Mouse (Mus musculus): ENCODE data around the gene 1700007K13Rik. TPM values are rescaled to one million over a fixed set of nuclear protein-coding genes. Genes with fewer than 3 reads are reported as not detected.
"Not testable (repeated sequence)": the region's sequence is repeated elsewhere in the genome, so short reads cannot be mapped to it uniquely, and the experiment has no call there.

The 1700007K13Rik gene
- under 1 TPM in 1 of 4 experiments, not detected in 3; 0.43 TPM for total RNA-seq (2022)

DNA sequence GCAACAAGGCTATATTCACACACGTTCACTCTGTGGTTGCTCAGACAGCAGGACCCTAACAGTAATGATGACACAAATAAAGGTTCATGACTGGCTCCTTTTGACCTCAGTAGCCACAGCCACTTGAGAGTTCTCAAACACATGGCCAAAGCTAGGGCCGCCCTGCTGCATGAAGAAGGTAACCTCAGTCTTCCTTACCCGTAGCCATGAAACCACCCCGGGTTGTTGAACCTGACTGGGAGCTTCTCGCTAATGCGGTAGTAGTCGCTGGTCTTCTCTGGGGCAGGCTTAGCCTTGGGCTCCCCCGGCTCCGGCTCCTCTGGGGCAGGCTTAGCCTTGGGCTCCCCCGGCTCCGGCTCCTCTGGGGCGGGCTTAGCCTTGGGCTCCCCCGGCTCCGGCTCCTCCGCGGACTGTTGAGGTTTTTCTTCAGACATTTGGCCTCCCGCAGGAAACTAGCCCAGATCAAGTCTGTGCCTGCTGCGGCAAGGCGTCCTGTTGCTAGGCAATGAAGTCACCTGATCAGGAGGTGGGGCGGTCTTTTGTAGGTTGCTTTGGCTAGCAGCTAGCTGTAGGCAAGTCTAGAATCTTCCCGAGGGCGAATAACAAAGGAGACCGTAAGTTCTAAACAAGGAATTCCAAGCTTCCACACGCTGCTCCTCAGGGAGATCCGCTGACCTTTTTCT, at the start of gene 1700007K13Rik:
TSS of gene 1700007K13Rik (minus strand) at position 497 of the 683 bp plus-strand sequence.
- peak; percentile 59 for DNase-seq (ENCODE audit: low spot score)

DNA sequence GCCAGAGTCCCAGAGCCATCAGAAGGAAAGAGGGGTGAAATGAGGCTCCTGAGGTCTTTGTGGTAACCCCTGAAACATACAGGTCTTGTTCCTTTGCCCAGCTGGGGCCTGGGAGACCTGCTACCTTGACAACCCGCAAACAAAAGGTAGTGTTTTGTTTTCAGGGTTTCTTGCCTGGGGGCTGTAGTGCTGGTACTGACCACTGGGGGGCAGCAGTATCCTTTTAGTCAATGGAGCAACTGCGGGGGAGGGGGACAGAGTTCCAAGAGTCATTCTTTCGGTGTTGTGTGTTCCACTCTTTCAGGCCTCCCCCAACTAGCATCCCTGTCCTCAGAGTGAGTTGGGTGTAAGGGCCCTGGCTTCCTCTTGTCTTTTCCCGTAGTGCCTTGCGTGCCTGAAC, 48.4 kb upstream of the 1700007K13Rik start:
- peak; percentile 80 for DNase-seq (ENCODE audit: low spot score)

DNA sequence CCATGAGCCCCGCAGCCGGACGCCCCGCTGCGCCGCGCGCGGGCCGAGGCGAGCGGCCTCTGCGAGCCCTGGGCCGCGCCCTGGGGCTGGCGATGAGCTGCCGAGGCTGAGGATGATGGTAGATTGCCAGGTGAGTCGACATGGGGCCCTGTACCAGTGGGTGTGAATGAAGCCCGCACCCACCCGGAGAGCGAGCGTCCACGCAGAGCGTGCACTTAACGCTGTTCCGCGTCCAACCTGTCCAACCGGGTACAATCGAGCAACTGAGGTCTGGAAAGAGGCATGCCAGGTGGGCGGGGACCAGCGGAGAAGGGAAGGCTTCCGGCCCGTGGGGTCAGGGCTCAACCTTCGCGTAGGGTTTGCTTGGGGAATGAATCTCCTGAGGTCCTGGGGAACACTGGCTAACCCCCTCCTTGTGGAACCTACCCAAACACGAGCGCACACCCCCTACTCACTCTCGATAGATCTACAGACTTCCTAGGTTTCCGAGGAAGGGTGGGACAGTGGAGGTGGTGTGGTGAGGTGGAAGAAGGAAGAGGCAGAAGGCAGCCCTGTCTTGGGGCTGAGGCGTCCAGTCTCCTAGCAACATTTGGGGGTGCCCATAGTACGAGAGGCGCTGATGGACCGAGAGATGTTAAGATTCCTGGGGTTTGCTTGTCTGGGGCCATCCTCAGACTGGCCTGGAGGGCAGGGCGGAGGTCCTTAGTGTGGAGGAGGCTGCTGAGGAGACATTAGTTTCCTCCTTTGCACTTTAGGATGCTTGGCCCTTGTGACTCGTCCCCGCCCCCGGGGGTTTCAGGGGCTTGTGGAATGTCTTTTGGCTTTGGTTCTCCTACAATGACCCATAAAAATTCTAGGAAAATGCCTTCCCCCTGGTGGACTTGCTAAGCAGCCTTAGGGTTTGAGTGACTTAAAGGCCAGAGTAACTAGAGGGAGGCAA, 47.6 kb upstream of the 1700007K13Rik start:
- no peak for DNase-seq (ENCODE audit: low spot score)

DNA sequence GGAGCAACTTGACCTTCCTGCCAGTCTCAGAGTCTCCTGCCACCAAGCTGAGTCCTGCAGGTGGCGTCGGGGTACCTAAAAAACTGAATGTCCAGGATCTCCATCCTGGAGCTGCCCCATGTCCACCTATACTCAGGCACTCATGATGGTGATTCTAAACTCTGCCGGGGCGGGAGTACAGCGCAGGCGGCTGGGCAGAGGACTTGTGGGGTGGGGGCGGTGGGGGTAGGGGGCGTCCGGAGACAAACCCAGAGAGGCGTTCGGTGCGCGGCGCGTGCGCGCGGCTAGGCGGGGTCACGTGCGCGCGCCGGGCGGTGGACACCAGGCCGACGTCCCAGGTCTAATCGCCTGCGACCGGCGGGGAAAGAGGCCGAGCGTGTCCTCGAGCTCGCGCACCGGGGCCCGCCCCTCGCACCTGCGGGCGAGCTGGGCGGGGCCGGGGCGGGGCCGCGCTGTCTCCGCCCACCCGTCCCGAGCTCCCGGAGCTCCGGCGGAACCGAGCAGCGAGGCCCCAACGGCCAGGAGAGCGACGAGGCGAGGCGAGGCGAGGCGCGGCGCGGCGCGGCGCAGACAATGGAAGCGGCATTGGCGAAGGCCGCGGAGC, 46.8 kb upstream of the 1700007K13Rik start, which contains the start of gene Ralgds:
TSS of gene Ralgds (plus strand) at position 328 of the 604 bp plus-strand sequence.
- no peak for DNase-seq (ENCODE audit: low spot score)

DNA sequence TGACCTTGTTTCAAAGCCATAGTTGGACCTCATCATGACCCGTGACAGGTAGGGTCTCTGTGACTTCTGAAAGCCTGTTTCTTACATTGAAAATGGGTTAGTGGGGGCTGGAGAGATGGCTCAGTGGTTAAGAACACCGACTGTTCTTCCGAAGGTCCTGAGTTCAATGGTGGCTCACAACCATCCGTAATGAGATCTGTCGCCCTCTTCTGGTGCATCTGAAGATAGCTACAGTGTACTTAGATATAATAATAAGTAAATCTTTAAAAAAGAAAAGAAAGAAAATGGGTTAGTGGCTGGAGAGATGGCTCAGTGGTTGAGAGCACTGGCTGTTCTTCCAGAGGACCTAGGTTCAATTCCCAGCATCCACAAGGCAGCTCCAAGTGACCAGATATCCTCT, 45.5 kb upstream of the 1700007K13Rik start:
- DNase-seq (ENCODE audit: low spot score), result not testable (repeated sequence)

DNA sequence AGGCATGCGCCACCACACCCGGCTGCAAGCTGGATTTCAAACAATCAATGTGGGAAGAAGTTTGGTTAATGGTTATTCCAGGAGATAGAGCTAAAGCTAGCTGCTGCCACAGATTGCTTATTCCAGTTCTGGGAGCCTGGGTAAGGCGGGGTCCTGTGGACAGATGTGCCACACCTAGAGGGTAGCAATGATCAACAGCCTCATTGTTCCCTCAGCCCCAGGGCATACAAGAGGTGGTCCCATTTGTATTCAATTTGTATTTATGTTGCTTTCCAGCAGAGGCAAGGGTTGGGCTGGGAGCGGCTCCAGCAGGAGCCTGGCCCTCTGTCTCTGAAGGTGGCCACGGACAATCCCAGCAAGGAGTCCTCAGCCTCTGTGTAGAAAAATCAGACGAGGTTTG, 40.2 kb upstream of the 1700007K13Rik start:
- no peak for DNase-seq (ENCODE audit: low spot score)

DNA sequence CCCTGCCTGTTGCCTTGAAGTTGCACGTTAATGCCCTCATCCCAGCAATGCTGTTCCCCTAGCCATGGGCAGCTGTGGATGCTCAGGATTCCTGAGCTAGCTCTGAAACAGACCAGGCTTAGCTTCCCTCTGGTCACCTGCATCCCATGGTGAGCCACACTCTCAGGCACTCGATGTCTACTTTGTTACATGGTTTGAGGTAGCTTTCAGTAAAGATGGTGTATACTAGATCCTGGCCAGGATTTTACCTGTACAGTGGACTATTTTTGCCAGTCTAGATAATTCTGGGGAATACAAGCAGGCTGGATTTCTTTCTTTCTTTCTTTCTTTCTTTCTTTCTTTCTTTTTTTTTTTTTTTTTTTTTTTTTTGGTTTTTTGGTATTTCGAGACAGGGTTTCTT, 39.7 kb upstream of the 1700007K13Rik start, which contains the start of gene Gm10134:
TSS of gene Gm10134 (plus strand) at position 301 of the 400 bp plus-strand sequence.
- no peak for DNase-seq (ENCODE audit: low spot score)

DNA sequence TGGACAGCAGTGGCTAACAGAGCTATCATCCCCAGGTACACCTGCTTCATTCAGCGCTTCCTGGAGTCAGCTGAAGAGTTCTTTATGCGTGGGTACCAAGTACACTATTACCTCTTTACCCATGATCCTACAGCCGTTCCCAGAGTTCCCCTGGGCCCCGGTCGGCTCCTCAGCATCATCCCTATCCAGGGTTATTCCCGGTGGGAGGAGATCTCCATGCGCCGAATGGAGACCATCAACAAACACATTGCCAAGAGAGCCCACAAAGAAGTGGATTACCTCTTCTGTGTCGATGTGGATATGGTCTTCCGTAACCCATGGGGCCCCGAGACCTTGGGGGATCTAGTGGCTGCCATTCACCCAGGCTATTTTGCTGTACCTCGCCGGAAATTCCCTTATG, 38.5 kb upstream of the 1700007K13Rik start:
- no peak for DNase-seq (ENCODE audit: low spot score)

DNA sequence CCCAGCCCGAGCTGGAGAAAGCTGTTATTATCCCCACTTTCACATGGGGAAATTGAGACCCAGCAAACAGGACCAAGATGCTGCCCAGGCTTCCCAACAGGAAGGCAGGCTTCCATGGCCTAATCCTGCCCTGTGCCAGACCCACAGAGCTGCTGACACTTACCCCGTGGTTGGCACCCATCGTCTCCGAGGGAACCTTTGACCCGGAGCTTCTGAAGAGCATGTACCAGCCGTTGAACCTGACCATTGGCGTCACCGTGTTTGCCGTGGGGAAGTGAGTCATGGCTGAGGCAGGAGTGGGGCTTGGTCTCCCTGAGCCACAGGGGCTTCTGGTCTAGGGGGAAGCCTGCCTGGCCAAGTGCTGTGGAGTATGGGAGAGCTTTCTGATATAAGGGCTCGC, 36.9 kb upstream of the 1700007K13Rik start:
- DNase-seq (ENCODE audit: low spot score), result no peak

DNA sequence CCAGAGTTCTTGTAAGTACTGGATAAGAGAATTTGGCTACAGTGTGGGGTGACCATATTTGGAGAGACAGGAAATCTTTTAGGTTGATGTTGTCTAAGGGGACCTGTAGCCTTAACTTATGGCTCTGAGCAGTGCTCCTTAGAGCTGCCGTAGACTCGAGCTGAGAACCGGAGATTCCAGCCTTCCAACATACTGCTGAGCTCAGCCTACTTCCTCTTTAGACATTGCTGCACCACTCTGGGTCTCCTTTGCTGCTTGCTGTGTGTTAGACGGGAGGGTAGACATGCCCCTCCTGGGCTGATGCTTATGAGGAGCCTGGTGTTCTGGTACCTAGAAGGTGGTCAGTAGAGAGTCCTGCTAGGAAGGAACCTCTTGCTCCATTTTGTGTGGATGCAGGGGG, 32.3 kb upstream of the 1700007K13Rik start:
- DNase-seq (ENCODE audit: low spot score), result no peak

DNA sequence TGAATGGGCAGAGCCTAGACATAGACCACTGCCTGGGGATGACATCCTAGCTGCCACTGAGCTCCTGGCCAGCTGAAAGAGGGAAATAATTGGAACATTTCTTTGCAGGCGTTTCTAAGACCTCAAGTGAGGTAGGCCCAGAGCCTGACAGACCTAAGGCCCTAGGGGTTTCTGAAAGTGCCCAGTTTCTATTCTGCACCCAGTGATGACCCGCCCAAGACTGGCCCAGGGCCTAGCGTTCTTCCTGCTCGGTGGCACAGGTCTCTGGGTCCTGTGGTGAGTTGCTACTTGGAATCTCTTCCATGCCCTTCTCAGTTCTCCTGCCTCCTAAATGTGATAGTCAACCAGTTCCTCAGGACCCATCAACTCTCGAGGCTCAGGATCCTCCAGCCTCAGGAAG, 31.4 kb upstream of the 1700007K13Rik start:
- DNase-seq (ENCODE audit: low spot score), result no peak

DNA sequence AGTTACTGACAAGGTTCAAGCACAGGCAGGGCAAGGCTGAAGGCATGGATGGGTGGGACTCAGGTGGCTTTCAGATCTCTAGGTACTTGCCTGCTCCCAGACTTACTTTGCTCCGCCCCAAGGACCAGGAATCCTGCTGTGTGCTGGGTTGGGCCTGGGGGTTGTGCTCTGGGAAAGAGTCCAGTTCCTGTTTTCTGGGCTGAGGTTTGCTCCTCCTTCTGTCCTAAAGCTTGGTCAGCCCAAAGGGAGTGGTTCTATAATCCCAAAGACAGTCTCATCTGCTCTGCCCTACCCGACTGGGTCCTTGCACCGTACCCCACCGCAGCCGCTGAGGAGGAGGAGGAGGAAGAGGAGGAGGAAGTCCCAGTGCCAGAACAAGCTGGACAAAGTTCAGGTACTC, 30.5 kb upstream of the 1700007K13Rik start, which contains the start of gene Gbgt1:
TSS of gene Gbgt1 (plus strand) at position 221 of the 400 bp plus-strand sequence.
- DNase-seq (ENCODE audit: low spot score), result no peak

DNA sequence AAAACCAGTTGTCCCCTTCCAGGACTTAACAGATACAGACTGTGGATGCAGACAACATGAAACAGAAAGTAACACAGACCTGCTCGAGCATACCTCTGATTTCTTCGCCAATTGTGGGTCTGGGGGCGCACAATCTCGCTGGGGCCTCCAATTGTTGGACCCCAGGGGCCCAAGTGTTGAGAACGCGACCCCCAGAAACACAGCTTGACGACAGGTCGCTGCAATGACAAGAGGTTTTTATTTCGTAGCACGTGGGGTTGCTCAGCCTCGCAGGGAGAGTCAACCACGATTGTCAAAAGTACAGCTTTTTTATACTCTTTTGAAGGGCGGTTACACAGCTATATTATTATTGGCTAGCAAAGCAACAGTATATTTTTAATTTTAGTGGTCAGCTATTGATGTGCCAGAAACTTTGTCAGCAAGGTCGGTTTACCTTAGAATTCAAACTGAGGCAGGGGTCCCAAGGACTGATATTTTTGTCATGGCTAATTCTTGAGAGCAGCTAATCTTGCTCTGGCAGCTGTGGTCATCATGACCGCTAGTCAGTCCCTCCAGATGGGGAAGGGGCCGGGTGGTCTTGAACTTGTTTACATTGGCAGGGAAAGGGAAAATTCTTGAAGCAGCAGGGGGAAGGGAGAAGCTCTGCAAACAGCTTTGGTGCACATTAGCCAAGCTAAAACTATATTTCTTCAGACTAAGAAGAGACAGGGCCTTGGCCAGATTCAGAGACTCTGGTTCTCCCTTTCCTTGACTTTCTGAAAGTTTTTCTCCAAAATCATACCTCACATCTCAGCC, 29.9 kb upstream of the 1700007K13Rik start:
- DNase-seq (ENCODE audit: low spot score), result no peak

DNA sequence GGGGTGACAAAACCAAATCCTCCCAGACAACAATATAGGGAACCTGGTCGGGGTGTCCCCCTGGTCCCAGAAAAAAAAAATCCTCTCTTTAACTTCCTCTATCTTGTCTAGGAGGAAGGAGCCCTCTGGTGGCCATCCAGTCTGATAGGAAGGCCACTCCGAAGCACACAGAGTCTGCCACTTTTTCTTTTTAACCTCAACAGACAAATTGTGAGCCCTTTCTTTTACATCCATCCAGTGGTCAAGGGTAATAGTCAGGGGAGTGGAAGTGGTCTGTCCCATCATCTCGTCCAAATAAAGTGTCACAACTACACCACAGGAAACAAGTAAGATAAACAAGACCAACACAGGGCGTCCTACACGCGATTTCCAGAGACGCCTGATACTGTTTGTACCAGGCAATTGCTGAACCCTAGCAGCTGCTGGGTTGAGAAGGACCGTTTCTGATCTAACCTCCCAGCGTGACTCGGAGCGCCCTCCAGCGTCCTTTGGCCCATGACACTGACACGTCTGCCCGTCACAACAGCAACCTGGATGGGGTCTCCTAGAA, 29.1 kb upstream of the 1700007K13Rik start:
- no peak for DNase-seq (ENCODE audit: low spot score)

DNA sequence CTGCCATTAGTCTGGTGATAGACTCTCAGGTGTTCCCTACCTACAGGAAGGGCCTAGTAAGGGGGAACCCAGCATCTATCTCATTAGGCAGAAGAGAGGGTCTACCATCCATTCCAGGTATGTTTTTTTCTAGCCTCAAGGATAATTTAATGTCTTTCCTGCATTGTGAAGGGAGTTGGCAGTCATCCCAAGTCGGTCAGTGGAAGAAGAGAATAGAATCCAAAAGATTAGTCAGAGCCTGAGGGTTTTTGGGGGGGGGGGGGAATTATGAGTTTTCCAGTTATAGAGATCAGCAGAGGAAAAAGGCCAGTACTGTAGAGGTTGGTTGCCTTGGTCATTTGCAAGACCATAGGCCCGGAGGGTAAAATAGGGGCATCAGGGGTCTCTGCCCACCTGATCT, 28.4 kb upstream of the 1700007K13Rik start:
- DNase-seq (ENCODE audit: low spot score), result no peak

DNA sequence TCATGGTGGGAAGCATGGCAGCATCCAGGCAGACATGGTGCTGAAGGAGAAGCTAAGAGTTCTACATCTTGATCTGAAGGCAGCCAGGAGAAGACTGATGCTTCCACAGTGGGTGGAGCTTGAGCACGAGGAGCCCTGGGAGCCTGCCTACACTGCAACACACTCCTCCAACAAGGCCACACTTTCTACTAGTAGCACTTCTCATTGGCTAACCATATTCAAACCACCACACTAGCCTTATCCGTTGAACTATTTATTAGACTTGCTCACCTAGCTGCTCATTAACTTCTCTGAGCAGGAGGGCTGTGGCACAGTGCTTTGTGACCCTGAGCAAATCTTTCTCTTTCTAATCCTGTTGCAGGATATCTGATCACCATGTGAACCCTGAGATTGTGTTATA, 17.7 kb upstream of the 1700007K13Rik start:
- DNase-seq (ENCODE audit: low spot score), result no peak

DNA sequence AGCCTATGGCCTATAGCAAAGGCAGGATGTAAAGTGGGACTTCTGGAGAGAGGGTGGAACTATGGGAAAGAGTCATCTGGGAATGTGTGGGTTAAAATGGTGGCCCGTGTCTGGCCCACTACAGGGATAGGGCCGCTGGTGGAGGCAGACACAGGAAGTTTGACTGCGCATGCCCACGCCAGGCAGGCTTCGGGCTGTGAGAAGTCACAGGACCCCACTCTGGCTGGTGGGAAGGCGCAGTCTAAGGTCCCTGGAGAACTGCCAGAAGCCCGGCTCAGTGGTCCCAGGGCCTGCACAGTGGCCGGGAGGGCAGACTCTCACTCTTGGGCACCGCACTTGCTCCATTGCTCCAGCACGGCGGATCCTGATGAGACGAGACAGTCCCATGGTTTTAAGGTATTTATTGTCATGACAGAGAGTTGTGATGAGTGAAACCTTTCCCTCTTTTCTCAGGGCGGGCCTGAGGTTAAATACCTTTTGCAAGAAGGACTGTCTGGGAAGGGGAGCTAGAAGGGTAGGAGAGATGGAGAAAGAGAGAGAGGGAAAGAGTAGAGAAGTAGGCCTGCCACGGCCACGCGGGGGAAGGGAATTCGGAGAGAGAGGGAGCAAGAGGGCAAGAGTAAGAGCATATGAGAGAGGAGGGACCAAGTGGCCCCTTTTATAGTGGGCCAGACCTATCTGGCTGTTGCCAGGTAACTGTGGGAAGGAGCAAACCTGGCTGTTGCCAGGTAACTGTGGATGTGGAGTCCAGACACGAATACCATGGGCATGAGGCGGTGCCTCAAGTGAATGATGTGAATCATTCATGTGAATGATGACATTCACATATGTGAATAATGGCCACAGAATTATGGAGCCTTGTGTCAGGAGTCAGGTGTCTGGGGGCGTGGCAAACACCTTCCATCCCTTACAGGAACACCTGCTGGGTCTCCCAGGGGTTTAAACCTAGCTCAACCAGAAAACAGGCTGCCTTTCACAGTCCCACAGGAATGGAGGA, 13.4 kb upstream of the 1700007K13Rik start:
- no peak for DNase-seq (ENCODE audit: low spot score)

DNA sequence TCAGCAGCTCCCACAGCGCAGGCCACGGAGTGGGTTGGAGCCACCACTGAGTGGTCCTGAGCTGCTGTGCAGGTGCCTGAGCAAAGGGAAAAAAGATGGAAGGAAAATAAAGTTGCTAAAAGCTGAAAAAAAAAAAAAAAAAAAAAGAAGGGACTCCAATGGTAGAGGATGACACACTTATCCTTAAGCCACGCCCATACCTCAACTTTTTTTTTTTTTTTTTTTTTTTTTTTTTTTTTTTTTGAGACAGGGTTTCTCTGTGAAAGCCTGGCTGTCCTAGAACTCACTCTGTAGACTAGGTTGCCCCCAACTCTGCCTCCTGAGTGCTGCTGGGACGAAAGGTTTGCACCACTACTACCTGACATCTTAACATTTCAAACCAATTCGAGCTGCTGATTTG, 11.9 kb upstream of the 1700007K13Rik start:
- DNase-seq (ENCODE audit: low spot score), result not testable (repeated sequence)

DNA sequence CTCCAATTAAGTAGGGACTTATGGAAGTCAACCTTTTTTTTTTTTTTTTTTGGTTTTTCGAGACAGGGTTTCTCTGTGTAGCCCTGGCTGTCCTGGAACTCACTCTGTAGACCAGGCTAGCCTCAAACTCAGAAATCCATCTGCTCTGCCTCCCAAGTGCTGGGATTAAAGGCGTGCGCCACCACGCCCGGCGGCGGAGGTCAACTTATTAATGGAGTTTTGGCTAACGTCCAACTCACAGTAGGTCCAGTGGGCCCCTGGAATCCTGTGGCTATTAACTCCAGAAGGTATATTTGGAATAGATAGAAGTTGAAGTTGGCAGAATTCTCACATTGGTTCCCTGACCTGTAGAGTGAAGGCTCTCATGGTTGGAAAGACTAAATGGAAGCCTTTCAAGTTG, 5.9 kb upstream of the 1700007K13Rik start:
- DNase-seq (ENCODE audit: low spot score), result not testable (repeated sequence)

DNA sequence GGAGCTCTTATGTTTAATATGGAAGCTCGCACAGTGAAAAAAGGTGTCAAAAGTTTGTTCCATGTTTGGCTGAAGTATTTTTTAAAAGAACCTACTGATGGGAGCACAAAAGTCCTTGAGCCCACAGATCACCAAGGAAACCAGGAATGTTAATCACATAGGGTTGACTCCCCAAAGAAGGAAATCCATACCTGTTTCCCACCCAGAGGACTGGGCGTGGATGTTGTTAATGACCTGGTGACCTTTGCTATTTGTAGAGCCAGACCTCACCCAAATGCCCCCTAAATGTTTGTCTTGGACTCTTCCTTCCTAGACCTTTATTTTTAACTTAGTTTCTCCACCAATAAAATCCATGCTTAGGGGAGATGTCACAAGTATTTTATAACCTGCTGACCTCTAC, 4.5 kb upstream of the 1700007K13Rik start:
- DNase-seq (ENCODE audit: low spot score), result no peak

All from heart, adult 8-10 months (tissue).